In the genomic region with DNA sequence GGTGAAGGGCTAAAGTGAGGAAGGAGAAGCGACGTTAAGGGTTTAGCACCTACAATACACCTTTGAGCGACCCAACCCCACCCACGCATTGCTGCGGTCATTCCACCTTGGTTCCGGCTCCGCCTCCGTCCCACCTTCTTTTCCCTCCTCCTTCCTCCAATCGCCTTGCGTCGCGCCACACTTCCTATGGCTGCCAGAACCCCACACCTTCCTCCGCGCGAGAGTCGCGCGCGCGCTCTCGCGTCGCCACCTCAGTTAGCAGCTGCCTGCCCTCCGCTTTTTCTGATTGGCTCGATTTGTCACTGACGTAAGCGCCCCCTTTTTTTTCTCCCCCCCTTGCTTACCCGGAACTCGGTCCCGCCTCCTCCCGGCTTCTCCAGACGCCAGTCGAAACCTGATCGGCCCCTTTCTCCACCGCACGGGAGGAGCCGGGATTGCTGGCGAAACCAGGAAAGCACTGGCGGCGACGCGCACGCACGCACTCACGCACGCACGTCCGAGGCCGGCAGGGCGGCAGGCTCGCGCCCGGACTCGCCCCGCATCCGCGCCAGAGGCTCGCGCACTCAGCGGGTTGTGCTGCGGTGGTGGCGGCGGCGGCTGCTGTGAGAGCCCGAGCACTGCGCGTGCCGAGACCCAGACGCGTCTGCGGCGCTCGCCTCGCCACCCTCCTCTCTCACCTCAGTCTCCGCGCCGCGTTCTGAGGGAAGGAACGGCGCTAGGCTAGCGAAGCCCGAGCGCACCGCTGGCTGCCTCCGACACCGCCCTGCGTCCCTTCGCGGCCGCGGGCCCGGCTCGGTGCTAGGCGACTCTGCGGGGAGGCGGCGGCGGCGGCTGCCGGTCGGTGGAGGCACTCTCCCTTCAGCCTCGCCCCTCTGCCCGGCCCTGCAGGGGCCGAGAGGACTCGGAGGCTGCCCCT, we compare ENCODE assay signal across 8 mouse cellular contexts. TPM values are rescaled to one million over a fixed set of nuclear protein-coding genes. Genes with fewer than 3 reads are reported as not detected.
DNase-seq lines count a peak whose midpoint lies in the region; ATAC-seq and TF ChIP-seq lines count a peak whose summit lies in the region.

A gene (plus strand): TSS at position 197 of the 916 bp plus-strand sequence.

- intact Hi-C loops in heart, postnatal 10 days (cut with DNase I): loop anchor here (1.0 to 2.0 kb wide), 2 partner anchors 16 to 25 kb away; no protein-coding TSS in a partner anchor

- peak; percentile 88 for TF ChIP-seq POLR2A in ES-Bruce4 (IDR thresholded peaks at IDR 0.05; ENCODE audit: insufficient read depth, low read length)

- peak within 1 kb of the TSS; percentile 79 for H3K27ac ChIP-seq in ES-Bruce4 (ENCODE audit: insufficient read depth, low read length)
- H3K27ac ChIP-seq in forebrain, embryonic 13.5 days: peak within 1 kb of the TSS; percentile 100
- H3K27ac ChIP-seq in liver, postnatal 0 days (ENCODE audit: low read depth): peak within 1 kb of the TSS; percentile 100
- peak within 1 kb of the TSS; percentile 99 for H3K27ac ChIP-seq in neural tube, embryonic 14.5 days (ENCODE audit: low read depth, low read length)

- TF ChIP-seq CTCF in ES-Bruce4 (IDR thresholded peaks at IDR 0.05; ENCODE audit: low read depth, low read length): no peak
- peak; percentile 35 for TF ChIP-seq CTCF in liver, postnatal 0 days (IDR thresholded peaks at IDR 0.05; ENCODE audit: low read depth)

- 0 out of 2 replicates have a peak, but pooled peaks have one; percentile 40 for TF ChIP-seq EP300 in ES-Bruce4 (IDR thresholded peaks at IDR 0.05; ENCODE audit: insufficient read depth, low read depth, low read length)
- no peak for TF ChIP-seq EP300 in liver, postnatal 0 days (IDR thresholded peaks at IDR 0.05; ENCODE audit: low read depth)

- H3K9ac ChIP-seq in ES-Bruce4 (ENCODE audit: low read depth, poor library complexity, severe bottlenecking): peak within 1 kb of the TSS; percentile 93
- H3K9ac ChIP-seq in forebrain, embryonic 13.5 days: peak within 1 kb of the TSS; percentile 99
- H3K9ac ChIP-seq in liver, postnatal 0 days (replicated peaks): peak within 1 kb of the TSS; percentile 100
- peak within 1 kb of the TSS; percentile 97 for H3K9ac ChIP-seq in neural tube, embryonic 14.5 days (replicated peaks; ENCODE audit: low read depth, low read length)

- peak; percentile 96 for ATAC-seq in cerebellum, adult (ENCODE audit: insufficient number of reproducible peaks, low FRiP score, low TSS enrichment)
- ATAC-seq in forebrain, embryonic 13.5 days: peak; percentile 98
- ATAC-seq in liver, postnatal 0 days: peak; percentile 93
- peak; percentile 98 for ATAC-seq in neural tube, embryonic 14.5 days (ENCODE audit: low read depth)

- WGBS in forebrain, embryonic 13.5 days: under 1% methylated on average over 98 of the region's 105 CpGs
- under 1% methylated on average over 105 of the region's 105 CpGs for WGBS in large intestine, adult 2 months
- under 1% methylated on average over 98 of the region's 105 CpGs for WGBS in liver, postnatal 0 days (ENCODE audit: insufficient replicate concordance)
- WGBS in neural tube, embryonic 14.5 days: under 1% methylated on average over 95 of the region's 105 CpGs

- no peaks in the 10 kb centered on the region for H3K9me3 ChIP-seq in ES-Bruce4 (replicated peaks; ENCODE audit: control insufficient read depth, insufficient read depth, low read length, poor library complexity, severe bottlenecking)
- no peaks in the 10 kb centered on the region for H3K9me3 ChIP-seq in forebrain, embryonic 13.5 days (replicated peaks)
- H3K9me3 ChIP-seq in liver, postnatal 0 days (ENCODE audit: low read length): no peaks in the 10 kb centered on the region
- no peaks in the 10 kb centered on the region for H3K9me3 ChIP-seq in neural tube, embryonic 14.5 days (ENCODE audit: control insufficient read depth, low read length)

- H3K4me2 ChIP-seq in forebrain, embryonic 13.5 days: peak within 1 kb of the TSS; percentile 79
- peak within 1 kb of the TSS; percentile 93 for H3K4me2 ChIP-seq in liver, postnatal 0 days (ENCODE audit: low read depth, low read length)
- peak within 1 kb of the TSS; percentile 58 for H3K4me2 ChIP-seq in neural tube, embryonic 14.5 days (ENCODE audit: low read depth, low read length)

- H3K36me3 ChIP-seq in ES-Bruce4 (ENCODE audit: control insufficient read depth, insufficient read depth, low read length, poor library complexity, severe bottlenecking): no peaks in the 10 kb centered on the region
- H3K36me3 ChIP-seq in forebrain, embryonic 13.5 days (ENCODE audit: poor library complexity, severe bottlenecking): no peaks in the 10 kb centered on the region
- no peaks in the 10 kb centered on the region for H3K36me3 ChIP-seq in liver, postnatal 0 days (replicated peaks; ENCODE audit: insufficient read depth, low read length)
- H3K36me3 ChIP-seq in neural tube, embryonic 14.5 days (ENCODE audit: control insufficient read depth, insufficient read depth, low read length): no peaks in the 10 kb centered on the region

- DNase-seq in heart, postnatal 10 days: peak; percentile 98
- peak; percentile 97 for DNase-seq in large intestine, adult 2 months (ENCODE audit: low read depth, low spot score)
- peak; percentile 97 for DNase-seq in liver, postnatal 0 days
- peak; percentile 95 for DNase-seq in testis, postnatal 10 days (ENCODE audit: low spot score)

- no peaks in the 10 kb centered on the region; the same call in 1 of the 2 replicates for H3K27me3 ChIP-seq in ES-Bruce4 (ENCODE audit: control insufficient read depth, insufficient read depth, low read length, poor library complexity, severe bottlenecking)
- H3K27me3 ChIP-seq in forebrain, embryonic 13.5 days: no peaks in the 10 kb centered on the region
- no peaks in the 10 kb centered on the region for H3K27me3 ChIP-seq in liver, postnatal 0 days (ENCODE audit: insufficient read depth, low read length)
- no peaks in the 10 kb centered on the region for H3K27me3 ChIP-seq in neural tube, embryonic 14.5 days (ENCODE audit: control insufficient read depth, insufficient read depth, low read length)

- peak within 1 kb of the TSS; percentile 76 for H3K4me3 ChIP-seq in ES-Bruce4 (ENCODE audit: low read depth, low read length)
- peak within 1 kb of the TSS; percentile 88 for H3K4me3 ChIP-seq in forebrain, embryonic 13.5 days
- peak within 1 kb of the TSS; percentile 99 for H3K4me3 ChIP-seq in liver, postnatal 0 days (ENCODE audit: low read depth, low read length)
- H3K4me3 ChIP-seq in neural tube, embryonic 14.5 days (ENCODE audit: low read depth, low read length): peak within 1 kb of the TSS; percentile 99

- H3K4me1 ChIP-seq in ES-Bruce4 (ENCODE audit: control insufficient read depth, insufficient read depth, low read length): no peaks in the 10 kb centered on the region
- H3K4me1 ChIP-seq in forebrain, embryonic 13.5 days: peaks cover 21% of the 10 kb centered on the region
- H3K4me1 ChIP-seq in liver, postnatal 0 days (ENCODE audit: insufficient read depth): peaks cover 14% of the 10 kb centered on the region
- H3K4me1 ChIP-seq in neural tube, embryonic 14.5 days (ENCODE audit: control insufficient read depth, insufficient read depth, low read length): peaks cover 9% of the 10 kb centered on the region; the same call in 1 of the 2 replicates

RNA-seq across cellular contexts. Expression of the gene that starts here (rescaled TPM):
- polyA plus RNA-seq in ES-Bruce4 (2011; ENCODE audit: insufficient read depth, insufficient read length, low read depth, missing spikeins): 137 and 148 TPM in 2 replicates
- 147 and 152 TPM in 2 replicates for polyA plus RNA-seq in forebrain, embryonic 13.5 days (2015; fragmentation: Nextera tagmentation; extraction: Ambion mirVana)
- total RNA-seq in heart, postnatal 10 days (2021): 10 to 100 TPM; 77.2 to 78.6 TPM
- polyA plus RNA-seq in large intestine, adult 2 months (2012; rRNA removed): 17.2 and 27.5 TPM in 2 replicates
- 44.8 and 51.0 TPM in 2 replicates for polyA plus RNA-seq in liver, postnatal 0 days (2015; fragmentation: Nextera tagmentation; extraction: Ambion mirVana)
- polyA plus RNA-seq in neural tube, embryonic 14.5 days (2014; fragmentation: Nextera tagmentation; extraction: Ambion mirVana): 324 and 339 TPM in 2 replicates

Comparison
In these comparisons a context has a peak if more than half of its experiments do, and no peak if none do; other contexts are left out.
1. Peak in every context shown above with its lines: DNase-seq, ATAC-seq, H3K4me3 ChIP-seq and H3K27ac ChIP-seq.